ENCODE assay signal across 10 mouse cellular contexts in genomic region chr12:37108819-37109473, GRCm38 (mm10). TPM values are rescaled to one million over a fixed set of nuclear protein-coding genes. Genes with fewer than 3 reads are reported as not detected.
A peak's percentile ranks its signal among the peaks of the same experiment; 100 is the strongest.
DNase-seq lines count a peak whose midpoint lies in the region; ATAC-seq lines count a peak whose summit lies in the region.
"Had no signal": no experiment of that assay in that cellular context is flagged by ENCODE, and none has a peak within 500 bp of the region (broad histone marks: within the 10 kb centered on the region; RNA-seq: fewer than 3 reads in every experiment).

No protein-coding gene starts in this region.

- no peaks in the 10 kb centered on the region for H3K9me3 ChIP-seq in forebrain, embryonic 11.5 days (ENCODE audit: control insufficient read depth, low read length)
- no peaks in the 10 kb centered on the region for H3K9me3 ChIP-seq in liver, embryonic 12.5 days (replicated peaks)
- H3K9me3 ChIP-seq in neural tube, embryonic 15.5 days (replicated peaks), result no peaks in the 10 kb centered on the region

- ATAC-seq in forebrain, embryonic 11.5 days (replicated peaks; ENCODE audit: low FRiP score), result peak; percentile 63
- 0 out of 2 replicates have a peak, but pooled peaks have one; percentile 15 for ATAC-seq in liver, embryonic 12.5 days
- peak; percentile 70; the same call in 1 of the 2 replicates for ATAC-seq in neural tube, embryonic 15.5 days (ENCODE audit: low FRiP score)
- ATAC-seq: Patski had no signal

- H3K36me3 ChIP-seq in forebrain, embryonic 11.5 days (ENCODE audit: control insufficient read depth, insufficient read depth, low read length), result no peaks in the 10 kb centered on the region
- H3K36me3 ChIP-seq in liver, embryonic 12.5 days, result no peaks in the 10 kb centered on the region
- no peaks in the 10 kb centered on the region for H3K36me3 ChIP-seq in neural tube, embryonic 15.5 days

- intact Hi-C loops in heart, postnatal 25 days (cut with DNase I), result loop anchor here (2.0 to 10.0 kb wide), 5 partner anchors 136 to 1074 kb away; partner anchors contain the start of gene Agmo

- H3K4me1 ChIP-seq in forebrain, embryonic 11.5 days (replicated peaks; ENCODE audit: control insufficient read depth, insufficient read depth, low read length), result peaks cover 6% of the 10 kb centered on the region; the same call in 1 of the 2 replicates
- H3K4me1 ChIP-seq in liver, embryonic 12.5 days, result no peaks in the 10 kb centered on the region
- H3K4me1 ChIP-seq in neural tube, embryonic 15.5 days, result peaks cover 18% of the 10 kb centered on the region

- H3K27me3 ChIP-seq in forebrain, embryonic 11.5 days (ENCODE audit: control insufficient read depth, insufficient read depth, low read length), result peaks cover 33% of the 10 kb centered on the region
- H3K27me3 ChIP-seq in liver, embryonic 12.5 days (replicated peaks), result peaks cover 39% of the 10 kb centered on the region
- peaks cover 51% of the 10 kb centered on the region for H3K27me3 ChIP-seq in neural tube, embryonic 15.5 days (replicated peaks)

- H3K27ac ChIP-seq in forebrain, embryonic 11.5 days (ENCODE audit: low read depth, low read length), result no peak overlapping the region
- no peak overlapping the region for H3K27ac ChIP-seq in liver, embryonic 12.5 days
- no peak overlapping the region for H3K27ac ChIP-seq in neural tube, embryonic 15.5 days (replicated peaks)

- H3K4me3 ChIP-seq in forebrain, embryonic 11.5 days (ENCODE audit: low read depth, low read length), result peak overlapping the region; percentile 37
- H3K4me3 ChIP-seq in liver, embryonic 12.5 days, result peak overlapping the region; percentile 36
- H3K4me3 ChIP-seq in neural tube, embryonic 15.5 days (replicated peaks), result peak overlapping the region; percentile 45

- under 1% methylated on average over 29 of the region's 29 CpGs for WGBS in forebrain, embryonic 11.5 days
- WGBS in liver, embryonic 12.5 days (ENCODE audit: insufficient replicate concordance), result 2% methylated on average over 29 of the region's 29 CpGs
- under 1% methylated on average over 29 of the region's 29 CpGs for WGBS in neural tube, embryonic 15.5 days

- DNase-seq in frontal cortex, postnatal 36 days (ENCODE audit: low spot score in 2 of 2), result peak; percentile 3
- no peak for DNase-seq in frontal cortex, postnatal 10 days (ENCODE audit: low spot score in 2 of 2)
- DNase-seq in ES-CJ7 (ENCODE audit: low read depth, low spot score), result peak; percentile 20
- DNase-seq in forebrain, embryonic 11.5 days (ENCODE audit: low spot score), result peak; percentile 62
- DNase-seq in heart, postnatal 25 days (ENCODE audit: low spot score), result peak; percentile 7
- DNase-seq in spleen, postnatal 14 days (ENCODE audit: low spot score in 2 of 2), result no peak

- peak overlapping the region; percentile 84 for H3K4me2 ChIP-seq in forebrain, embryonic 11.5 days (ENCODE audit: low read depth, low read length, severe bottlenecking)
- H3K4me2 ChIP-seq in liver, embryonic 12.5 days, result peak overlapping the region; percentile 60
- H3K4me2 ChIP-seq in neural tube, embryonic 15.5 days, result peak overlapping the region; percentile 84

- H3K9ac ChIP-seq in forebrain, embryonic 11.5 days (ENCODE audit: low read length), result no peak overlapping the region
- H3K9ac ChIP-seq in liver, embryonic 12.5 days, result no peak overlapping the region
- peak overlapping the region; percentile 37; the same call in 1 of the 2 replicates for H3K9ac ChIP-seq in neural tube, embryonic 15.5 days (replicated peaks)

RNA-seq across cellular contexts. Expression of gene Meox2, which starts 0.6 kb away (rescaled TPM):
- polyA plus RNA-seq in forebrain, embryonic 11.5 days (2014; fragmentation: Nextera tagmentation; extraction: Ambion mirVana), result 0.15 and 0.33 TPM in 2 replicates
- total RNA-seq in heart, postnatal 25 days (2021), result 10 to 100 TPM; 12.4 to 15.4 TPM
- 0.41 and 0.61 TPM in 2 replicates for polyA plus RNA-seq in liver, embryonic 12.5 days (2016; fragmentation: Nextera tagmentation; extraction: Ambion mirVana)
- polyA plus RNA-seq in neural tube, embryonic 15.5 days (2015; fragmentation: Nextera tagmentation; extraction: Ambion mirVana), result 1.7 and 2.5 TPM in 2 replicates
- total RNA-seq: layer of hippocampus, adult 18-20 months had no signal
- polyA plus RNA-seq: Patski had no signal

Comparison
In these comparisons a context has a peak if more than half of its experiments do, and no peak if none do; other contexts are left out.
1. DNase-seq: peak in frontal cortex, postnatal 36 days (2 of 2), ES-CJ7 (single experiment), forebrain, embryonic 11.5 days (single experiment) and heart, postnatal 25 days (single experiment); none in frontal cortex, postnatal 10 days (0 of 2) and spleen, postnatal 14 days (0 of 2).
2. ATAC-seq: peak in every context shown above with its lines; median percentile 70 in neural tube, embryonic 15.5 days; 63 in forebrain, embryonic 11.5 days; 15 in liver, embryonic 12.5 days.
3. Peak in every context shown above with its lines, with median percentiles within 50 percentile points of each other: H3K4me2 ChIP-seq and H3K4me3 ChIP-seq.